Comparison of ENCODE assay signal across 8 mouse cellular contexts in genomic region chr11:71991541-71991940, GRCm38 (mm10). TPM values are rescaled to one million over a fixed set of nuclear protein-coding genes. Genes with fewer than 3 reads are reported as not detected.
DNase-seq lines count a peak whose midpoint lies in the region; ATAC-seq lines count a peak whose summit lies in the region.

No protein-coding gene starts in this region.

- H3K27ac ChIP-seq in heart, embryonic 11.5 days (ENCODE audit: low read depth, low read length) = no peak overlapping the region
- H3K27ac ChIP-seq in stomach, embryonic 15.5 days = no peak overlapping the region

- peak; percentile 36 to 43 for DNase-seq in heart, adult 9 months (ENCODE audit: low spot score in 2 of 2)
- DNase-seq in 3T3-L1 (ENCODE audit: low read depth, low spot score) (peak; percentile 88), MEL-GATA-1-ER (ENCODE audit: extremely low read depth, low read depth) (peak; percentile 2)
- DNase-seq in embryo, embryonic 10 days (ENCODE audit: low spot score) = peak; percentile 77
- DNase-seq in kidney, postnatal 4 days = peak; percentile 44 to 62

- H3K4me1 ChIP-seq in heart, embryonic 11.5 days (ENCODE audit: control insufficient read depth, insufficient read depth, low read length) = peaks cover 5% of the 10 kb centered on the region; the same call in 1 of the 2 replicates
- H3K4me1 ChIP-seq in stomach, embryonic 15.5 days = peaks cover 11% of the 10 kb centered on the region

- H3K4me2 ChIP-seq in heart, embryonic 11.5 days = no peak overlapping the region
- H3K4me2 ChIP-seq in stomach, embryonic 15.5 days = no peak overlapping the region

- H3K9ac ChIP-seq in heart, embryonic 11.5 days (ENCODE audit: low read depth, low read length) = no peak overlapping the region
- no peak overlapping the region for H3K9ac ChIP-seq in stomach, embryonic 15.5 days

- WGBS in heart, embryonic 11.5 days (ENCODE audit: insufficient replicate concordance) = 22% methylated on average over 5 of the region's 5 CpGs
- WGBS in stomach, embryonic 15.5 days = 21% methylated on average over 5 of the region's 5 CpGs

- ATAC-seq in heart, embryonic 11.5 days (replicated peaks; ENCODE audit: insufficient number of reproducible peaks, low FRiP score, low TSS enrichment) = no peak
- ATAC-seq in stomach, embryonic 15.5 days (ENCODE audit: insufficient read depth, low FRiP score, low read depth) = peak; percentile 53; the same call in 1 of the 2 replicates
- no peak for ATAC-seq in erythroid progenitor cell, adult 5-6 weeks (replicated peaks; ENCODE audit: low FRiP score, poor library complexity, severe bottlenecking)

- no peaks in the 10 kb centered on the region for H3K36me3 ChIP-seq in heart, embryonic 11.5 days (ENCODE audit: control insufficient read depth, insufficient read depth, low read length)
- no peaks in the 10 kb centered on the region for H3K36me3 ChIP-seq in stomach, embryonic 15.5 days

- H3K4me3 ChIP-seq in heart, embryonic 11.5 days (ENCODE audit: low read depth, low read length) = no peak overlapping the region
- H3K4me3 ChIP-seq in stomach, embryonic 15.5 days (replicated peaks) = no peak overlapping the region

- no peaks in the 10 kb centered on the region for H3K27me3 ChIP-seq in heart, embryonic 11.5 days (ENCODE audit: control insufficient read depth, insufficient read depth, low read length)
- H3K27me3 ChIP-seq in stomach, embryonic 15.5 days (replicated peaks) = no peaks in the 10 kb centered on the region

- H3K9me3 ChIP-seq in heart, embryonic 11.5 days (replicated peaks; ENCODE audit: control insufficient read depth, low read length) = no peaks in the 10 kb centered on the region
- H3K9me3 ChIP-seq in stomach, embryonic 15.5 days = no peaks in the 10 kb centered on the region

RNA-seq across cellular contexts. Expression of gene Aipl1, which starts 45.8 kb away (rescaled TPM):
- 0.34 and 0.52 TPM in 2 replicates for polyA plus RNA-seq in heart, embryonic 11.5 days (2014; fragmentation: Nextera tagmentation; extraction: Ambion mirVana)
- polyA plus RNA-seq in stomach, embryonic 15.5 days (2015; fragmentation: Nextera tagmentation; extraction: Ambion mirVana) = 0.27 and 0.34 TPM in 2 replicates
- total RNA-seq in erythroid progenitor cell, adult 5-6 weeks (2015; ENCODE audit: low replicate concordance) = not detected in 2 replicates
- total RNA-seq in erythroid progenitor cell, adult 5-6 weeks (2017; ENCODE audit: low replicate concordance) = not detected in 2 replicates

RNA-seq across cellular contexts. Expression of gene Pimreg, which starts 50.3 kb away (rescaled TPM):
- 98.2 and 99.0 TPM in 2 replicates for polyA plus RNA-seq in heart, embryonic 11.5 days (2014; fragmentation: Nextera tagmentation; extraction: Ambion mirVana)
- 77.8 and 87.4 TPM in 2 replicates for polyA plus RNA-seq in stomach, embryonic 15.5 days (2015; fragmentation: Nextera tagmentation; extraction: Ambion mirVana)
- total RNA-seq in erythroid progenitor cell, adult 5-6 weeks (2015; ENCODE audit: low replicate concordance) = 4.7 and 8.0 TPM in 2 replicates
- 2.6 TPM in 1 of 2 replicates, not detected in the other for total RNA-seq in erythroid progenitor cell, adult 5-6 weeks (2017; ENCODE audit: low replicate concordance)

Comparison
In these comparisons a context has a peak if more than half of its experiments do, and no peak if none do; other contexts are left out.
1. DNase-seq: peak in every context shown above with its lines; median percentile 88 in 3T3-L1; 77 in embryo, embryonic 10 days; 53 in kidney, postnatal 4 days; 40 in heart, adult 9 months; 2 in MEL-GATA-1-ER.